8 mouse cellular contexts compared by ENCODE assay signal in the genomic region with DNA sequence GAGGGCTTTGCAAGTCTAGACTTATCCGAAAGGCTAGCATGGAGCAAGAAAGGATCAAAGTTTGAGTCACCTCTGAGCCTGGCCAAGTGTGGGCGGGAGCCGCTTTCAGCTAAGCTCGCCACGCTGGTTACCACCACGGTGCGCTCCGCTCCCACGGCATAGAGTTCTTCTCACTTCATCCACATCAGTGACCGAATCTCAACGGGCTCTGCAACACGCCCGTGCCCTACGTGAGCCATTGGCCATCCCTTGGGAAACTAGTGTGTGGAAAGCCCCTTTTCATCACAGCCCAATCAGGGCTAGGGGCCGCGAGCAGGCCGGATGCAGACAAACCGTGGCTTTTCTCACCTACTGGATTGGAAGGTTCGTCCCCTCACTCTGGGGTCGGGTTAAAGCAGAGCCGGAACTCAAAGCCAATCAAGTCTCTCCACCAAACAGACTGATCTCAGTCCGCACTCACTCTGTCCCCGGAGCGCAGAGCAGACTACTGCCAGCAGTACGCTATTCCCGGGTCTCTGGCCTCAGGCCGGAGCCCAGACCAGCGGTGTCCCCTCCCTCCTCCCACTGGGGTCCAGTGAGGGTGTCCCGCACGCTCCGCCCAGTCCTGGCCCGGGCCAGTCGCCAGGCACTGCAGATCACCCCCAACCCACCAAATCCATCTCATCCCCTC. TPM values are rescaled to one million over a fixed set of nuclear protein-coding genes. Genes with fewer than 3 reads are reported as not detected.
DNase-seq lines count a peak whose midpoint lies in the region; ATAC-seq and TF ChIP-seq lines count a peak whose summit lies in the region.

No protein-coding gene starts in this region.

- H3K4me3 ChIP-seq in megakaryocyte, embryonic 14.5 days (replicated peaks): peak overlapping the region; percentile 89
- peak overlapping the region; percentile 81 for H3K4me3 ChIP-seq in hindbrain, postnatal 0 days (ENCODE audit: low read length)
- peak overlapping the region; percentile 52 to 53 for H3K4me3 ChIP-seq in liver, embryonic 14.5 days (ENCODE audit: insufficient read depth in 1 of 2, low read depth in 2 of 2, low read length in 2 of 2)
- peak overlapping the region; percentile 68 for H3K4me3 ChIP-seq in neural tube, embryonic 15.5 days (replicated peaks)

- H3K9ac ChIP-seq in hindbrain, postnatal 0 days (replicated peaks; ENCODE audit: low read length): peak overlapping the region; percentile 78
- no peak overlapping the region for H3K9ac ChIP-seq in liver, embryonic 14.5 days (replicated peaks)
- H3K9ac ChIP-seq in neural tube, embryonic 15.5 days (replicated peaks): peak overlapping the region; percentile 68

- peaks cover 18% of the 10 kb centered on the region for H3K9me3 ChIP-seq in megakaryocyte, embryonic 14.5 days
- no peaks in the 10 kb centered on the region for H3K9me3 ChIP-seq in hindbrain, postnatal 0 days (ENCODE audit: low read length)
- no peaks in the 10 kb centered on the region for H3K9me3 ChIP-seq in liver, embryonic 14.5 days (ENCODE audit: control insufficient read depth, low read length)
- no peaks in the 10 kb centered on the region for H3K9me3 ChIP-seq in neural tube, embryonic 15.5 days (replicated peaks)

- intact Hi-C loops in gastrocnemius, postnatal 14 days (cut with DNase I; ENCODE audit: low total_unique reads): no loop called here

- H3K36me3 ChIP-seq in megakaryocyte, embryonic 14.5 days (replicated peaks; ENCODE audit: low read length): no peaks in the 10 kb centered on the region
- no peaks in the 10 kb centered on the region for H3K36me3 ChIP-seq in hindbrain, postnatal 0 days (ENCODE audit: insufficient read depth, low read length)
- no peaks in the 10 kb centered on the region for H3K36me3 ChIP-seq in liver, embryonic 14.5 days (replicated peaks; ENCODE audit: control insufficient read depth, insufficient read depth, low read depth)
- no peaks in the 10 kb centered on the region for H3K36me3 ChIP-seq in neural tube, embryonic 15.5 days

- peak; percentile 45 to 70 for DNase-seq in cerebellum, postnatal 4 days (ENCODE audit: low spot score in 2 of 2)
- DNase-seq in gastrocnemius, postnatal 14 days: peak; percentile 63
- peak; percentile 84 for DNase-seq in hindbrain, postnatal 0 days (ENCODE audit: low spot score)
- no peak for DNase-seq in liver, embryonic 14.5 days (ENCODE audit: low read depth in 3 of 3, low spot score in 3 of 3)
- no peak for DNase-seq in frontal cortex, postnatal 36 days (ENCODE audit: low spot score in 2 of 2)

- H3K4me1 ChIP-seq in megakaryocyte, embryonic 14.5 days: peaks cover 19% of the 10 kb centered on the region
- H3K4me1 ChIP-seq in hindbrain, postnatal 0 days (ENCODE audit: insufficient read depth, low read length): peaks cover 19% of the 10 kb centered on the region
- peaks cover 0 to 9% of the 10 kb centered on the region in 2 experiments; a peak in 2 of 4 replicates for H3K4me1 ChIP-seq in liver, embryonic 14.5 days (replicated peaks; ENCODE audit: control insufficient read depth in 2 of 2, insufficient read depth in 2 of 2, low read length in 1 of 2)
- peaks cover 47% of the 10 kb centered on the region for H3K4me1 ChIP-seq in neural tube, embryonic 15.5 days

- H3K27me3 ChIP-seq in megakaryocyte, embryonic 14.5 days (replicated peaks): peaks cover 88% of the 10 kb centered on the region
- H3K27me3 ChIP-seq in hindbrain, postnatal 0 days (ENCODE audit: insufficient read depth, low read length): no peaks in the 10 kb centered on the region
- H3K27me3 ChIP-seq in liver, embryonic 14.5 days (ENCODE audit: control insufficient read depth, insufficient read depth, low read length): peaks cover 32% of the 10 kb centered on the region
- no peaks in the 10 kb centered on the region for H3K27me3 ChIP-seq in neural tube, embryonic 15.5 days (replicated peaks)

- ATAC-seq in megakaryocyte, adult 5-6 weeks (ENCODE audit: poor library complexity, severe bottlenecking): no peak
- ATAC-seq in hindbrain, postnatal 0 days: peak; percentile 83
- ATAC-seq in liver, embryonic 14.5 days (ENCODE audit: insufficient read depth): peak; percentile 24; the same call in 1 of the 2 replicates
- ATAC-seq in neural tube, embryonic 15.5 days (ENCODE audit: low FRiP score): peak; percentile 65

- WGBS in hindbrain, postnatal 0 days: under 1% methylated on average over 33 of the region's 33 CpGs
- WGBS in liver, embryonic 14.5 days (ENCODE audit: insufficient replicate concordance): 2% methylated on average over 33 of the region's 33 CpGs
- WGBS in neural tube, embryonic 15.5 days: under 1% methylated on average over 33 of the region's 33 CpGs

- TF ChIP-seq EP300 in liver, embryonic 14.5 days (IDR thresholded peaks at IDR 0.05; ENCODE audit: low read depth): no peak

- TF ChIP-seq CTCF in hindbrain, postnatal 0 days (IDR thresholded peaks at IDR 0.05; ENCODE audit: low read depth): no peak
- TF ChIP-seq CTCF in liver, embryonic 14.5 days (IDR thresholded peaks at IDR 0.05; ENCODE audit: low read depth): no peak

- H3K27ac ChIP-seq in hindbrain, postnatal 0 days: peak overlapping the region; percentile 91
- no peak overlapping the region for H3K27ac ChIP-seq in liver, embryonic 14.5 days
- peak overlapping the region; percentile 87 for H3K27ac ChIP-seq in neural tube, embryonic 15.5 days (replicated peaks)

- peak overlapping the region; percentile 95 for H3K4me2 ChIP-seq in hindbrain, postnatal 0 days (ENCODE audit: low read depth, low read length)
- H3K4me2 ChIP-seq in liver, embryonic 14.5 days (ENCODE audit: low read depth): peak overlapping the region; percentile 45
- H3K4me2 ChIP-seq in neural tube, embryonic 15.5 days: peak overlapping the region; percentile 97

RNA-seq across cellular contexts. Expression of a gene that starts 1.0 kb away (rescaled TPM):
- polyA plus RNA-seq in megakaryocyte, embryonic 14.5 days (2012; ENCODE audit: insufficient read depth, low replicate concordance): 1.2 TPM in 1 of 2 replicates, not detected in the other
- total RNA-seq in megakaryocyte, adult 5-6 weeks (2015): not detected in 2 replicates
- total RNA-seq in megakaryocyte, adult 5-6 weeks (2017): 0.07 and 0.37 TPM in 2 replicates
- total RNA-seq in gastrocnemius, postnatal 14 days (2021): 1 to 10 TPM; 4.0 to 4.2 TPM
- total RNA-seq in hindbrain, postnatal 0 days (2014; rRNA removed): 37.6 and 48.8 TPM in 2 replicates
- polyA plus RNA-seq in hindbrain, postnatal 0 days (2015; fragmentation: Nextera tagmentation; extraction: Ambion mirVana): 9.4 and 11.1 TPM in 2 replicates
- 1.9 and 2.1 TPM in 2 replicates for polyA plus RNA-seq in liver, embryonic 14.5 days (2012; rRNA removed)
- polyA plus RNA-seq in liver, embryonic 14.5 days (2014; fragmentation: Nextera tagmentation; extraction: Ambion mirVana): 1.7 and 1.9 TPM in 2 replicates
- polyA plus RNA-seq in neural tube, embryonic 15.5 days (2015; fragmentation: Nextera tagmentation; extraction: Ambion mirVana): 6.3 and 7.1 TPM in 2 replicates

RNA-seq across cellular contexts. Expression of a gene that starts 39.1 kb away (rescaled TPM):
- 1.2 TPM in 1 of 2 replicates, not detected in the other for polyA plus RNA-seq in megakaryocyte, embryonic 14.5 days (2012; ENCODE audit: insufficient read depth, low replicate concordance)
- 98.2 and 107 TPM in 2 replicates for total RNA-seq in megakaryocyte, adult 5-6 weeks (2015)
- total RNA-seq in megakaryocyte, adult 5-6 weeks (2017): 84.2 and 85.4 TPM in 2 replicates
- 1 to 10 TPM; 5.1 to 5.6 TPM for total RNA-seq in gastrocnemius, postnatal 14 days (2021)
- 14.7 and 18.1 TPM in 2 replicates for total RNA-seq in hindbrain, postnatal 0 days (2014; rRNA removed)
- 24.9 and 26.8 TPM in 2 replicates for polyA plus RNA-seq in hindbrain, postnatal 0 days (2015; fragmentation: Nextera tagmentation; extraction: Ambion mirVana)
- 7.5 and 13.8 TPM in 2 replicates for polyA plus RNA-seq in liver, embryonic 14.5 days (2012; rRNA removed)
- polyA plus RNA-seq in liver, embryonic 14.5 days (2014; fragmentation: Nextera tagmentation; extraction: Ambion mirVana): 24.0 and 26.5 TPM in 2 replicates
- polyA plus RNA-seq in neural tube, embryonic 15.5 days (2015; fragmentation: Nextera tagmentation; extraction: Ambion mirVana): 28.3 and 28.4 TPM in 2 replicates

Comparison
In these comparisons a context has a peak if more than half of its experiments do, and no peak if none do; other contexts are left out.
1. DNase-seq: peak in cerebellum, postnatal 4 days (2 of 2), gastrocnemius, postnatal 14 days (single experiment) and hindbrain, postnatal 0 days (single experiment); none in liver, embryonic 14.5 days (0 of 3) and frontal cortex, postnatal 36 days (0 of 2).
2. H3K4me2 ChIP-seq: peak in every context shown above with its lines; median percentile 97 in neural tube, embryonic 15.5 days; 95 in hindbrain, postnatal 0 days; 45 in liver, embryonic 14.5 days.
3. Peak in every context shown above with its lines, with median percentiles within 50 percentile points of each other: H3K4me3 ChIP-seq.